Mouse (Mus musculus) small intestine, adult 2 months (tissue): Measurements from ENCODE around the gene Srrm3.

Experiments used
- CTCF ChIP-seq: fragments of 200-500 bp; IDR thresholded peaks from 2 replicates; pipeline ENCODE4 v1.5.1; 2012; ENCODE audit warnings: low read depth, mild to moderate bottlenecking, control low read depth, inconsistent platforms, low read length, moderate library complexity, mixed read lengths; ENCODE audit not compliant: insufficient replicate concordance, insufficient read length; ENCODE audit errors: extremely low read depth
- POLR2A ChIP-seq: fragments of 200-500 bp; IDR thresholded peaks from 2 replicates; pipeline ENCODE4 v1.6.1; 2012; ENCODE audit warnings: low read depth, mild to moderate bottlenecking, control low read depth, inconsistent platforms, low read length, moderate library complexity

GRCm38 (mm10) chr5:135822316-135822944, 15.7 kb downstream of the Srrm3 start:
- TF ChIP-seq CTCF = no peak
- TF ChIP-seq POLR2A = no peak
